Mouse (Mus musculus): ENCODE measurements at regions not wholly inside any gene's neighbourhood (a gene's known extent, or its start where the extent isn't known, plus 50 kb on each side); places are given as distances from the start of the nearest gene placed in this dataset.

GRCm38 (mm10) chr12:95522052-95522451 is 170.0 kb upstream of the Flrt2 start:
- DNase-seq (ENCODE audit: low spot score) (no peak), ATAC-seq (no peak)
- H3K9me3 ChIP-seq (ENCODE audit: low read length): no peaks in the 10 kb centered on the region
- H3K4me1 ChIP-seq (ENCODE audit: insufficient read depth, low read depth, low read length): no peaks in the 10 kb centered on the region
- H3K27ac ChIP-seq (ENCODE audit: low read length): no peak overlapping the region
- H3K9ac ChIP-seq (replicated peaks; ENCODE audit: low read depth): no peak overlapping the region
- no peaks in the 10 kb centered on the region for H3K27me3 ChIP-seq (replicated peaks; ENCODE audit: insufficient read depth, low read length)
- H3K36me3 ChIP-seq (ENCODE audit: insufficient read depth, low read length): no peaks in the 10 kb centered on the region
- TF ChIP-seq EP300 (IDR thresholded peaks at IDR 0.05) (no peak), CTCF (IDR thresholded peaks at IDR 0.05) (no peak)
- no peak overlapping the region for H3K4me2 ChIP-seq (replicated peaks; ENCODE audit: low read depth, low read length)
- WGBS: 71% methylated on average over 3 of the region's 3 CpGs
- H3K4me3 ChIP-seq (ENCODE audit: low read depth, low read length): no peak overlapping the region

DNA sequence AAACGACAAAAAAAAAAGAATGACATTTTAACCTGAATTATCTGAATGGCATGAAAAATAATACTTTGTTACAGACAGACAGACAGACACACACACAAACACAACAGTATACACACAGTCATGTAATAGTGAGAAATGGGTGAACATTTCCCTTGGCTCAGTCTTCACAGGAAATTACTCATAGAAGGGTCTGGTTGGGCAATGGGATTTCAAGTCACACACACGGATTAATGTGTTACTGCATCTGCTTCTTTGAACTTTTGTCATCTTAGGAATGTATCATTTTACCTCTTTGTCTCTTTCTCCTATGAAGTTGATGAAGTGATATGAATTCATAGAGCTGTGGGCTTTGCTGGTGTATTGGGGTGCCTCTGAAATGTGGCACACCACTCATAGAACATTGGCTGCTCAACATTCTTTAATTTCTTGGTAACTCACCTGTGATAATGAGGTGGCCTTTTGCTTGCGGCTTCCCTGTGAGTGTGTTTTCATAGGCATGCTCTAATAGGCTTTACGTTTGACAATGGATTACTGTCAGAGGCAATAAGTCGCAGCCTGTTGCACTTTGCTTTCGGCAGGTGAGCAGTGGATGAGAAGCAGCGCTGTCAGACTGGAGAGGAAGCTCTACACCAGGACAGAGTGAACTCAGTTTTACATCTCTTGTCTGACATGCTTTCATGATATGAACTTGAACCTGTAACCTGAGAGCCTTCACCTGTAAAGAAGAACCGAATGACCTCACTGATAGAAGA is 158.0 kb upstream of the Flrt2 start:
- Histone ChIP-seq H3K4me1 (ENCODE audit: insufficient read depth, low read depth, low read length) (no peaks in the 10 kb centered on the region), H3K4me3 (ENCODE audit: low read depth, low read length) (no peak overlapping the region), H3K9ac (replicated peaks; ENCODE audit: low read depth) (no peak overlapping the region), H3K9me3 (ENCODE audit: low read length) (no peaks in the 10 kb centered on the region), H3K27me3 (replicated peaks; ENCODE audit: insufficient read depth, low read length) (no peaks in the 10 kb centered on the region), H3K36me3 (ENCODE audit: insufficient read depth, low read length) (no peaks in the 10 kb centered on the region), H3K27ac (ENCODE audit: low read length) (no peak overlapping the region), H3K4me2 (replicated peaks; ENCODE audit: low read depth, low read length) (no peak overlapping the region)
- WGBS: 74% methylated on average over 8 of the region's 8 CpGs
- TF ChIP-seq CTCF (IDR thresholded peaks at IDR 0.05) (no peak), EP300 (IDR thresholded peaks at IDR 0.05) (no peak)
- DNase-seq (ENCODE audit: low spot score): no peak
- no peak for ATAC-seq

DNA sequence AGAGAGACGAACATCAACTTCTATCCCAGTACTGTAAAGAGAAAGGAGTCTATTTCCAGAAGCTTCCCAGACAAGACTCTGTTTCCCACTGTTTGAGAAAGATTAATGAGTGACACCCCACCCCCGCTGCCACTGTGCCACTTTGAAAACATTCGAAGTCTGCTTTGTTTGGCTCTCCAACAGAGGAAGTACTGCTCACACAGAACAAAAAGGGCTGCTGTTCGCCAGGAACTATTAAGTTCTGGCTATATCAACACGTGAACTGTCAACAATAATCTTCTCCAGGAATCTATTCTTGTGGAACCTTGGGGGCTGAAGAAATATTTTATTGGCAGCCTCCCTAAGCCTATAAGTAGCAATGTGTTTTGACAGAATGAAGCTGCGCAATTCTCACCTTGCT is 144.7 kb upstream of the Flrt2 start:
- TF ChIP-seq EP300 (IDR thresholded peaks at IDR 0.05) (no peak), CTCF (IDR thresholded peaks at IDR 0.05) (no peak)
- DNase-seq (ENCODE audit: low spot score) (peak; percentile 16), ATAC-seq (no peak)
- H3K9ac ChIP-seq (replicated peaks; ENCODE audit: low read depth): no peak overlapping the region
- H3K27me3 ChIP-seq (replicated peaks; ENCODE audit: insufficient read depth, low read length): no peaks in the 10 kb centered on the region
- H3K36me3 ChIP-seq (ENCODE audit: insufficient read depth, low read length): no peaks in the 10 kb centered on the region
- H3K4me1 ChIP-seq (ENCODE audit: insufficient read depth, low read depth, low read length): no peaks in the 10 kb centered on the region
- no peak overlapping the region for H3K27ac ChIP-seq (ENCODE audit: low read length)
- H3K9me3 ChIP-seq (ENCODE audit: low read length): no peaks in the 10 kb centered on the region
- H3K4me3 ChIP-seq (ENCODE audit: low read depth, low read length): no peak overlapping the region
- WGBS: 16% methylated on average over 6 of the region's 6 CpGs
- H3K4me2 ChIP-seq (replicated peaks; ENCODE audit: low read depth, low read length): no peak overlapping the region

GRCm38 (mm10) chr12:95553129-95553528 is 138.9 kb upstream of the Flrt2 start:
- no peak overlapping the region for H3K4me3 ChIP-seq (ENCODE audit: low read depth, low read length)
- ATAC-seq (no peak), DNase-seq (ENCODE audit: low spot score) (no peak)
- H3K9ac ChIP-seq (replicated peaks; ENCODE audit: low read depth): no peak overlapping the region
- no peak for TF ChIP-seq EP300 (IDR thresholded peaks at IDR 0.05)
- TF ChIP-seq CTCF (IDR thresholded peaks at IDR 0.05): no peak
- H3K4me1 ChIP-seq (ENCODE audit: insufficient read depth, low read depth, low read length): no peaks in the 10 kb centered on the region
- no peaks in the 10 kb centered on the region for H3K36me3 ChIP-seq (ENCODE audit: insufficient read depth, low read length)
- 87% methylated on average over 3 of the region's 3 CpGs for WGBS
- no peaks in the 10 kb centered on the region for H3K9me3 ChIP-seq (ENCODE audit: low read length)
- no peak overlapping the region for H3K27ac ChIP-seq (ENCODE audit: low read length)
- no peak overlapping the region for H3K4me2 ChIP-seq (replicated peaks; ENCODE audit: low read depth, low read length)
- H3K27me3 ChIP-seq (replicated peaks; ENCODE audit: insufficient read depth, low read length): no peaks in the 10 kb centered on the region

DNA sequence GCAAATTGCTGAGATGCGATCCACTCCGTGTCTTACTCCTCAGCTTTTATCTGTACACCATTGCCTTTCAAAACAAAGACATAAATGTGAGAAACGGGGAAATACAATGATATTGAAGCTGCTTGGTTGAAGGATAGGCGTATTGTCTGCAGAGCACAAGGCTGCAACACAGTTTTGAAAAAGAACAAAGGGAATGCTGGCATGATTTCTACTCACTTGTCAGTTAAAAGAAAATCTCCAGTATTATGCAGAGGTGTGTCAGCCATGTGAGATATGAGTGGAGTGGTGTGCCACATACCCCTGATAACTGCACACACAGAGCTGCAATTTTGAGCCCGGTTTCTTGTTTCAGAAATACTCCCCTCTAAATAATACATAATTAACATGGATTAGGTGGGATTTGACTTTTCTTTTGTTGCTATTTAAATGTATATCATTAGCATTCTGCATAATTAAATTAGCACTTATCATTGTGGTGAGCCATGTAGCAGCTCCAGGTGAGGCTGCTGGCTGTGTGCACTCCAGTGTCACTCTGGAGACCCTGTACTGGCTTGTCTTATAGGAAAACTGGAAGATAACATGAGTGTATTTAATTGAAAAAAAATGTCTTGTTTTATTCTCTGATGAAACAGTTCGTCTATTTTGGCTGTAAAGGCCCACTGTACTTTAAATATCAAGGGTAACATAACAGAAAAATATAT is 133.2 kb upstream of the Flrt2 start:
- Histone ChIP-seq H3K4me2 (replicated peaks; ENCODE audit: low read depth, low read length) (no peak overlapping the region), H3K9me3 (ENCODE audit: low read length) (no peaks in the 10 kb centered on the region), H3K36me3 (ENCODE audit: insufficient read depth, low read length) (no peaks in the 10 kb centered on the region), H3K4me3 (ENCODE audit: low read depth, low read length) (no peak overlapping the region), H3K27ac (ENCODE audit: low read length) (no peak overlapping the region), H3K9ac (replicated peaks; ENCODE audit: low read depth) (no peak overlapping the region), H3K4me1 (ENCODE audit: insufficient read depth, low read depth, low read length) (no peaks in the 10 kb centered on the region), H3K27me3 (replicated peaks; ENCODE audit: insufficient read depth, low read length) (no peaks in the 10 kb centered on the region)
- WGBS: 64% methylated on average over 6 of the region's 6 CpGs
- no peak for ATAC-seq
- TF ChIP-seq CTCF (IDR thresholded peaks at IDR 0.05): no peak
- TF ChIP-seq EP300 (IDR thresholded peaks at IDR 0.05): no peak
- no peak for DNase-seq (ENCODE audit: low spot score)

DNA sequence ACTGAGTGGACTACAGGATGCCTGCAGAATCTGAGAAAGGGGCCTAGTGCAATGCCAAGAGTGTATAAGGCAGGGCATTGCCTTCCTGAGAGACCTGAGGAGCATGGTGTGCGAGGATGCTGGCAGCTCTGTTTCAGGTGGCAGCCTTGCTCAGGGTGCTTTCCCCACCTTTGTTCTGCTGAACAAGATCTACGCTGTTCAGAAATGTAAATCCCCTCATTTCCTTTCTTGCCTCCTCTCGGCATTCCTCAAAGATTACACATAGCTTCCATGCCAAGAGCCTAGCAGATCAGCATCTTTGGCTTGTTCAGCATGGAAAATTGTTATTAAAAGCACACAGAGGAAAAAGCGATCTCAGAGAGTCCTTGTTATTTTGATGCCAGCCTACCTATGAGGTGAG is 128.6 kb upstream of the Flrt2 start:
- TF ChIP-seq CTCF (IDR thresholded peaks at IDR 0.05): no peak
- peak; percentile 50 for TF ChIP-seq EP300 (IDR thresholded peaks at IDR 0.05)
- 15% methylated on average over 4 of the region's 4 CpGs for WGBS
- H3K9me3 ChIP-seq (ENCODE audit: low read length): no peaks in the 10 kb centered on the region
- DNase-seq (ENCODE audit: low spot score): peak; percentile 9
- peak; percentile 48; the same call in 1 of the 2 replicates for ATAC-seq
- H3K27me3 ChIP-seq (replicated peaks; ENCODE audit: insufficient read depth, low read length): no peaks in the 10 kb centered on the region
- no peak overlapping the region for H3K9ac ChIP-seq (replicated peaks; ENCODE audit: low read depth)
- no peak overlapping the region for H3K27ac ChIP-seq (ENCODE audit: low read length)
- no peak overlapping the region for H3K4me3 ChIP-seq (ENCODE audit: low read depth, low read length)
- H3K4me2 ChIP-seq (replicated peaks; ENCODE audit: low read depth, low read length): no peak overlapping the region
- H3K4me1 ChIP-seq (ENCODE audit: insufficient read depth, low read depth, low read length): no peaks in the 10 kb centered on the region
- no peaks in the 10 kb centered on the region for H3K36me3 ChIP-seq (ENCODE audit: insufficient read depth, low read length)
